Mouse (Mus musculus): ENCODE results near the gene Zpbp2. TPM values are rescaled to one million over a fixed set of nuclear protein-coding genes. Genes with fewer than 3 reads are reported as not detected.

Gene Zpbp2
- total and polyA plus RNA-seq, 3 experiments: 0.36 to 4.8 (median 3.3) TPM

DNA sequence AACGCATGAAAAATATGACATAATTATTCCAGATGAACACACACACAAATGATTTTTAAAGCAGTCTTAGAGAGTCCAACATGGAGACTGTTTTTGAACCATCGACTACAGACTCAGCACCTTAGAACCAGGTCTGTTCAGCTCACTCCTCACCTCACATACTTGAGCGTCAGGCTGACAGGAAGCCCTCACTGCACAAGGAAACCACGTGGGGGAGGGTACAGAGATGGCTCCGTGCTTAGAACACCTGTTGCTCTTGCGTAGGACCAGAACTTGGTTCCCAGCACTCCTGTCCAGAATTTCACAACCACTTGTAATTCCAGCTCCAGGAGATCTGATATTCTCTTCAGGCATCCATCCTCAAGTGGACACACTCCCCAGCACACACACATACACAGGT lies 44.1 kb downstream of the Zpbp2 start:
- Histone ChIP-seq H3K9me3 (replicated peaks) (no peaks in the 10 kb centered on the region), H3K4me1 (ENCODE audit: insufficient read depth, low read depth, low read length) (peaks cover 64% of the 10 kb centered on the region), H3K27me3 (ENCODE audit: insufficient read depth, low read length) (peaks cover 21% of the 10 kb centered on the region), H3K36me3 (replicated peaks) (no peaks in the 10 kb centered on the region), H3K4me3 (ENCODE audit: low read depth, low read length) (no peak overlapping the region)
- ATAC-seq (ENCODE audit: extremely low read depth, insufficient number of reproducible peaks, low FRiP score, poor library complexity, severe bottlenecking) (no peak), DNase-seq (ENCODE audit: low spot score) (no peak)
- no peak for TF ChIP-seq TAL1 (conservative IDR thresholded peaks at IDR 0.05; ENCODE audit: low read depth, low read length)
- no peak for TF ChIP-seq CTCF (IDR thresholded peaks at IDR 0.05; ENCODE audit: low read depth, low read length)

- ATAC-seq (ENCODE audit: extremely low read depth, insufficient number of reproducible peaks, low FRiP score, poor library complexity, severe bottlenecking) (no peak), DNase-seq (ENCODE audit: low spot score) (no peak)
- Histone ChIP-seq H3K9me3 (replicated peaks) (no peaks in the 10 kb centered on the region), H3K4me3 (ENCODE audit: low read depth, low read length) (no peak overlapping the region), H3K27me3 (ENCODE audit: insufficient read depth, low read length) (peaks cover 25% of the 10 kb centered on the region), H3K4me1 (ENCODE audit: insufficient read depth, low read depth, low read length) (peaks cover 63% of the 10 kb centered on the region), H3K36me3 (replicated peaks) (no peaks in the 10 kb centered on the region)
- TF ChIP-seq POLR2AphosphoS5 (IDR thresholded peaks at IDR 0.05; ENCODE audit: insufficient replicate concordance, low read depth, low read length): no peak
- no peak for TF ChIP-seq GATA2 (IDR thresholded peaks at IDR 0.05; ENCODE audit: borderline replicate concordance, low read depth, low read length)
- TF ChIP-seq CTCF (IDR thresholded peaks at IDR 0.05; ENCODE audit: low read depth, low read length): no peak
- TF ChIP-seq TAL1 (conservative IDR thresholded peaks at IDR 0.05; ENCODE audit: low read depth, low read length): no peak
- no peak for TF ChIP-seq GATA1 (IDR thresholded peaks at IDR 0.05; ENCODE audit: borderline replicate concordance, low read length)
Observed at GRCm38 (mm10) chr11:98595473-98595872, 44.6 kb downstream of the Zpbp2 start.

DNA sequence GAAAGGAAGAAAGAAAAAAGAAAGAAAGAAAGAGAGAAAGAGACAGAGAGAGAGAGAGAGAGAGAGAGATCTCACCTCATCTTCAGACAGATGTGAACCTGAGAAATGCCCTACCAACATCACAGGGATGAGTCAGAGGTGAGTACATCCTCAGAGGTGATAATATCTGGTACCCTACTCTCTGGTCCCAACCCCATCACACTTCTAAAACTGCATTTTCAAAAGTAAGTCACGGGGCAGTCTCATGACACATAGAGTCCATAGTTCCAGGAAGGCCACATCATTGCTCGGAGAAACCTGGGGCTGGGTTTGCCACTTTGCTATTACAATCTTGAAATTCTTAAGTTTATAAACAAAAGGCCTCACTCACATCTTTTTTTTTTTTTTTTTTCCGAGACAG lies 45.1 kb downstream of the Zpbp2 start:
- Histone ChIP-seq H3K27me3 (ENCODE audit: insufficient read depth, low read length) (peaks cover 30% of the 10 kb centered on the region), H3K4me1 (ENCODE audit: insufficient read depth, low read depth, low read length) (peaks cover 60% of the 10 kb centered on the region), H3K36me3 (replicated peaks) (no peaks in the 10 kb centered on the region), H3K9me3 (replicated peaks) (no peaks in the 10 kb centered on the region), H3K4me3 (ENCODE audit: low read depth, low read length) (no peak overlapping the region)
- TF ChIP-seq GATA2 (IDR thresholded peaks at IDR 0.05; ENCODE audit: borderline replicate concordance, low read depth, low read length): no peak
- no peak for TF ChIP-seq GATA1 (IDR thresholded peaks at IDR 0.05; ENCODE audit: borderline replicate concordance, low read length)
- TF ChIP-seq POLR2AphosphoS5 (IDR thresholded peaks at IDR 0.05; ENCODE audit: insufficient replicate concordance, low read depth, low read length): no peak
- no peak for TF ChIP-seq CTCF (IDR thresholded peaks at IDR 0.05; ENCODE audit: low read depth, low read length)
- no peak for TF ChIP-seq TAL1 (conservative IDR thresholded peaks at IDR 0.05; ENCODE audit: low read depth, low read length)
- no peak for ATAC-seq (ENCODE audit: extremely low read depth, insufficient number of reproducible peaks, low FRiP score, poor library complexity, severe bottlenecking)
- no peak for DNase-seq (ENCODE audit: low spot score)

GRCm38 (mm10) chr11:98597363-98597762 lies 46.5 kb downstream of the Zpbp2 start:
- H3K4me3 ChIP-seq (ENCODE audit: low read depth, low read length): no peak overlapping the region
- H3K36me3 ChIP-seq (replicated peaks): no peaks in the 10 kb centered on the region
- peaks cover 56% of the 10 kb centered on the region for H3K4me1 ChIP-seq (ENCODE audit: insufficient read depth, low read depth, low read length)
- peaks cover 41% of the 10 kb centered on the region for H3K27me3 ChIP-seq (ENCODE audit: insufficient read depth, low read length)
- no peak for TF ChIP-seq TAL1 (conservative IDR thresholded peaks at IDR 0.05; ENCODE audit: low read depth, low read length)
- peak; percentile 75 for TF ChIP-seq CTCF (IDR thresholded peaks at IDR 0.05; ENCODE audit: low read depth, low read length)
- no peaks in the 10 kb centered on the region for H3K9me3 ChIP-seq (replicated peaks)
- DNase-seq (ENCODE audit: low spot score) (peak; percentile 57), ATAC-seq (ENCODE audit: extremely low read depth, insufficient number of reproducible peaks, low FRiP score, poor library complexity, severe bottlenecking) (no peak)

- TF ChIP-seq TAL1 (conservative IDR thresholded peaks at IDR 0.05; ENCODE audit: low read depth, low read length): no peak
- no peak for TF ChIP-seq GATA1 (IDR thresholded peaks at IDR 0.05; ENCODE audit: borderline replicate concordance, low read length)
- no peak for TF ChIP-seq GATA2 (IDR thresholded peaks at IDR 0.05; ENCODE audit: borderline replicate concordance, low read depth, low read length)
- Histone ChIP-seq H3K27me3 (ENCODE audit: insufficient read depth, low read length) (peaks cover 46% of the 10 kb centered on the region), H3K9me3 (replicated peaks) (no peaks in the 10 kb centered on the region), H3K4me1 (ENCODE audit: insufficient read depth, low read depth, low read length) (peaks cover 54% of the 10 kb centered on the region), H3K4me3 (ENCODE audit: low read depth, low read length) (no peak within 1 kb of the TSS), H3K36me3 (replicated peaks) (no peaks in the 10 kb centered on the region)
- ATAC-seq (ENCODE audit: extremely low read depth, insufficient number of reproducible peaks, low FRiP score, poor library complexity, severe bottlenecking) (no peak), DNase-seq (ENCODE audit: low spot score) (no peak)
Observed at GRCm38 (mm10) chr11:98597991-98598390, 47.1 kb downstream of the Zpbp2 start, which contains the start of gene Lrrc3c. Gene Lrrc3c, plus strand, starts transcription at chr11:98598291.

DNA sequence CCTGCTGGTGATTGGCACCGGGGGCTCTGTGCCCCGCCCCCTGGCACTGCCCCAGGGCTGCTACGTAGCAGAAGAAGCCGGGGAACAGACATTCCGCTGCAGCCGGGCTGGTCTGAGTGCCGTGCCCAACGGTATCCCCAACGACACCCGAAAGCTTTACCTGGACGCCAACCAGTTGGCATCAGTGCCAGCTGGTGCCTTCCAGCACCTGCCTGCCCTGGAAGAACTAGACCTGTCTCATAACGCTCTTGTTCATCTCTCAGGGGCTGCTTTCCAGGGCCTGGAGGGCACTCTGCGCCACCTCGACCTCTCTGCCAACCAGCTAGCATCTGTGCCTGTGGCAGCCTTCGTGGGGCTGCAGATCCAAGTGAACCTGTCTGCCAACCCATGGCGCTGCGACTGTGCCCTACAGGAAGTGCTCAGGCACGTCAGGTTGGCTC lies 48.0 kb downstream of the Zpbp2 start:
- Histone ChIP-seq H3K36me3 (replicated peaks) (no peaks in the 10 kb centered on the region), H3K27me3 (ENCODE audit: insufficient read depth, low read length) (peaks cover 52% of the 10 kb centered on the region), H3K4me3 (ENCODE audit: low read depth, low read length) (no peak overlapping the region), H3K9me3 (replicated peaks) (no peaks in the 10 kb centered on the region), H3K4me1 (ENCODE audit: insufficient read depth, low read depth, low read length) (peaks cover 50% of the 10 kb centered on the region)
- DNase-seq (ENCODE audit: low spot score): no peak
- TF ChIP-seq TAL1 (conservative IDR thresholded peaks at IDR 0.05; ENCODE audit: low read depth, low read length): no peak
- TF ChIP-seq GATA2 (IDR thresholded peaks at IDR 0.05; ENCODE audit: borderline replicate concordance, low read depth, low read length): no peak
- no peak for TF ChIP-seq POLR2AphosphoS5 (IDR thresholded peaks at IDR 0.05; ENCODE audit: insufficient replicate concordance, low read depth, low read length)
- no peak for TF ChIP-seq GATA1 (IDR thresholded peaks at IDR 0.05; ENCODE audit: borderline replicate concordance, low read length)
- no peak for TF ChIP-seq CTCF (IDR thresholded peaks at IDR 0.05; ENCODE audit: low read depth, low read length)
- no peak for ATAC-seq (ENCODE audit: extremely low read depth, insufficient number of reproducible peaks, low FRiP score, poor library complexity, severe bottlenecking)

DNA sequence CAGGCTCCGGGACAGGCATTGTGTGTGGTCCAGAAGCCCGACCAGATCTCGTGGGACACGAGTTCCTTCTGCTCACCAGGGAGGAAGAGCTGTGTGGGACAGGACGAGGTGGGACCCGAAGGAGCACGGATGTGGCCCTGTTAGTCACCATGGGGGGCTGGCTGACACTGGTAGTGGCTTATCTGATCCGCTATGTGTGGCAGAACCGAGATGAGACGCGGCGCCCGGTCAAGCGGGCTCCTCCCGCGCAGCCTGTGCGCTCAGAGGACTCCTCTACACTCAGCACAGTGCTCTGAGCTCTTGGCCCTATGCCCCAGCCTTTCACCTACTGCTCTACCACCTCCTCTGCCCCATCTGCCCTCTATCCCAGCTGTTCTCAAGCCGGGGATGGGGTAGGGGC lies 48.4 kb downstream of the Zpbp2 start:
- Histone ChIP-seq H3K9me3 (replicated peaks) (no peaks in the 10 kb centered on the region), H3K27me3 (ENCODE audit: insufficient read depth, low read length) (peaks cover 52% of the 10 kb centered on the region), H3K36me3 (replicated peaks) (no peaks in the 10 kb centered on the region), H3K4me3 (ENCODE audit: low read depth, low read length) (no peak overlapping the region; the same call in 1 of the 2 replicates), H3K4me1 (ENCODE audit: insufficient read depth, low read depth, low read length) (peaks cover 48% of the 10 kb centered on the region)
- TF ChIP-seq POLR2AphosphoS5 (IDR thresholded peaks at IDR 0.05; ENCODE audit: insufficient replicate concordance, low read depth, low read length) (no peak), CTCF (IDR thresholded peaks at IDR 0.05; ENCODE audit: low read depth, low read length) (no peak), TAL1 (conservative IDR thresholded peaks at IDR 0.05; ENCODE audit: low read depth, low read length) (no peak), GATA1 (IDR thresholded peaks at IDR 0.05; ENCODE audit: borderline replicate concordance, low read length) (no peak), GATA2 (IDR thresholded peaks at IDR 0.05; ENCODE audit: borderline replicate concordance, low read depth, low read length) (no peak)
- ATAC-seq (ENCODE audit: extremely low read depth, insufficient number of reproducible peaks, low FRiP score, poor library complexity, severe bottlenecking) (no peak), DNase-seq (ENCODE audit: low spot score) (no peak)

Measured in G1E (cell line).